Mouse (Mus musculus): Measurements from ENCODE around the gene Ccr7.

The Ccr7 gene

GRCm38 (mm10) chr11:99153767-99154753 is 817 bp downstream of the Ccr7 start:
- DNase-seq = no peak

- no peak for DNase-seq
Measured at GRCm38 (mm10) chr11:99152323-99153144, 2.3 kb downstream of the Ccr7 start.

GRCm38 (mm10) chr11:99151333-99151930 is 3.4 kb downstream of the Ccr7 start:
- DNase-seq = no peak

GRCm38 (mm10) chr11:99150889-99151288 is 4.0 kb downstream of the Ccr7 start:
- DNase-seq = no peak

- peak; percentile 69 to 79 for DNase-seq
Measured at GRCm38 (mm10) chr11:99149898-99150757, 4.7 kb downstream of the Ccr7 start.

- no peak for DNase-seq
Measured at GRCm38 (mm10) chr11:99148896-99149703, 5.8 kb downstream of the Ccr7 start.

- no peak for DNase-seq
Measured at GRCm38 (mm10) chr11:99148400-99148799, 6.5 kb downstream of the Ccr7 start.

GRCm38 (mm10) chr11:99147920-99148289 is 7.0 kb downstream of the Ccr7 start:
- no peak for DNase-seq

- no peak for DNase-seq
Measured at GRCm38 (mm10) chr11:99147041-99147919, 7.6 kb downstream of the Ccr7 start.

- no peak for DNase-seq
Measured at GRCm38 (mm10) chr11:99146558-99146957, 8.3 kb downstream of the Ccr7 start.

GRCm38 (mm10) chr11:99145765-99146164 is 9.1 kb downstream of the Ccr7 start:
- no peak for DNase-seq

- no peak for DNase-seq
Measured at GRCm38 (mm10) chr11:99144940-99145339, 9.9 kb downstream of the Ccr7 start.

GRCm38 (mm10) chr11:99144456-99144855 is 10.4 kb downstream of the Ccr7 start:
- no peak for DNase-seq

GRCm38 (mm10) chr11:99143123-99144082 is 11.5 kb downstream of the Ccr7 start:
- no peak for DNase-seq

- no peak for DNase-seq
Measured at GRCm38 (mm10) chr11:99142493-99143095, 12.3 kb downstream of the Ccr7 start.

- no peak for DNase-seq
Measured at GRCm38 (mm10) chr11:99142046-99142445, 12.8 kb downstream of the Ccr7 start.

- DNase-seq = no peak
Measured at GRCm38 (mm10) chr11:99141600-99141999, 13.3 kb downstream of the Ccr7 start.

GRCm38 (mm10) chr11:99138976-99139375 is 15.9 kb downstream of the Ccr7 start:
- no peak for DNase-seq

- DNase-seq = peak in 1 of 2 experiments; percentile 1
Measured at GRCm38 (mm10) chr11:99137385-99137784, 17.5 kb downstream of the Ccr7 start.
